Mouse (Mus musculus) heart, postnatal 25 days (tissue): ENCODE measurements at regions not wholly inside any gene's neighbourhood (a gene's known extent, or its start where the extent isn't known, plus 50 kb on each side); places are given as distances from the start of the nearest gene placed in this dataset.

Experiments used
- DNase-seq: peaks from one replicate; pipeline ENCODE4 v3.0.0; 2022; ENCODE audit warnings: low spot score
- intact Hi-C: fragments of 180-260 bp; cut with DNase I; formaldehyde crosslinking; loops from one replicate; pipeline ENCODE4 v1.15.1; 2025

GRCm38 (mm10) chr5:64401737-64402136 lies 245.6 kb downstream of the Tbc1d1 start:
- intact Hi-C loops, result no loop called here

GRCm38 (mm10) chr5:64403077-64403981 lies 247.2 kb downstream of the Tbc1d1 start:
- intact Hi-C loops, result no loop called here
- no peak for DNase-seq

More at GRCm38 (mm10) chr5:64401737-64402136, 245.6 kb downstream of the Tbc1d1 start:
- DNase-seq, result no peak

GRCm38 (mm10) chr5:64403982-64404345 lies 247.9 kb downstream of the Tbc1d1 start:
- no peak for DNase-seq
- intact Hi-C loops, result no loop called here

- intact Hi-C loops, result no loop called here
Observed at GRCm38 (mm10) chr5:64404512-64404911, 248.4 kb downstream of the Tbc1d1 start.

GRCm38 (mm10) chr5:64408938-64409337 lies 252.8 kb downstream of the Tbc1d1 start:
- intact Hi-C loops, result no loop called here
- DNase-seq, result no peak

More at GRCm38 (mm10) chr5:64404512-64404911, 248.4 kb downstream of the Tbc1d1 start:
- DNase-seq, result no peak

- intact Hi-C loops, result loop anchor here (5.0 kb wide), 1 partner anchor 67 kb away; no protein-coding TSS in a partner anchor
- peak; percentile 22 for DNase-seq
Observed at GRCm38 (mm10) chr5:64410621-64411020, 254.5 kb downstream of the Tbc1d1 start.

GRCm38 (mm10) chr5:64414519-64414918 lies 258.4 kb downstream of the Tbc1d1 start:
- intact Hi-C loops, result loop anchor here (5.0 kb wide), 1 partner anchor 63 kb away; no protein-coding TSS in a partner anchor
- no peak for DNase-seq

- no peak for DNase-seq
Observed at GRCm38 (mm10) chr5:64419395-64419794, 263.3 kb downstream of the Tbc1d1 start.

GRCm38 (mm10) chr5:64422787-64423587 lies 266.9 kb downstream of the Tbc1d1 start:
- DNase-seq, result no peak
- intact Hi-C loops, result no loop called here

More at GRCm38 (mm10) chr5:64419395-64419794, 263.3 kb downstream of the Tbc1d1 start:
- intact Hi-C loops, result no loop called here

GRCm38 (mm10) chr5:64428822-64429221 lies 272.7 kb downstream of the Tbc1d1 start:
- no peak for DNase-seq
- intact Hi-C loops, result no loop called here

- intact Hi-C loops, result no loop called here
Observed at GRCm38 (mm10) chr5:64430501-64430900, 274.4 kb downstream of the Tbc1d1 start.

GRCm38 (mm10) chr5:64431624-64432023 lies 275.5 kb downstream of the Tbc1d1 start:
- intact Hi-C loops, result no loop called here
- DNase-seq, result no peak

More at GRCm38 (mm10) chr5:64430501-64430900, 274.4 kb downstream of the Tbc1d1 start:
- DNase-seq, result no peak

GRCm38 (mm10) chr5:64433786-64434185 lies 277.7 kb downstream of the Tbc1d1 start:
- no peak for DNase-seq
- intact Hi-C loops, result no loop called here

- DNase-seq, result no peak
- intact Hi-C loops, result no loop called here
Observed at GRCm38 (mm10) chr5:64435491-64435890, 279.4 kb downstream of the Tbc1d1 start.

- DNase-seq, result no peak
- intact Hi-C loops, result no loop called here
Observed at GRCm38 (mm10) chr5:64435958-64436357, 279.9 kb downstream of the Tbc1d1 start.

GRCm38 (mm10) chr5:64437720-64438119 lies 281.6 kb downstream of the Tbc1d1 start:
- intact Hi-C loops, result no loop called here
- no peak for DNase-seq

GRCm38 (mm10) chr5:64438446-64439134 lies 282.5 kb downstream of the Tbc1d1 start:
- DNase-seq, result no peak
- intact Hi-C loops, result no loop called here

- DNase-seq, result no peak
- intact Hi-C loops, result no loop called here
Observed at GRCm38 (mm10) chr5:64447847-64448246, 291.7 kb downstream of the Tbc1d1 start.

- intact Hi-C loops, result no loop called here
Observed at GRCm38 (mm10) chr5:64452668-64453334, 296.7 kb downstream of the Tbc1d1 start.

More at GRCm38 (mm10) chr5:64452668-64453334, 296.7 kb downstream of the Tbc1d1 start:
- DNase-seq, result no peak
